Mouse (Mus musculus) intestine, postnatal 0 days (tissue): ENCODE measurements around the gene Fam3a. TPM values are rescaled to one million over a fixed set of nuclear protein-coding genes. Genes with fewer than 3 reads are reported as not detected.
A peak's percentile ranks its signal among the peaks of the same experiment; 100 is the strongest.

Source experiments
- ATAC-seq: fragments of 200-750 bp; cut with Nextera tagmentation; 2 replicates; pipeline ENCODE4 v1.8.0; 2017; ENCODE audit warnings: mild to moderate bottlenecking, moderate TSS enrichment, moderate library complexity
- H3K27ac ChIP-seq: fragments of 300-500 bp; sonication (generic); 2 replicates; pipeline ENCODE4 v1.5.1; 2014; ENCODE audit warnings: mild to moderate bottlenecking, low read depth, low read length, moderate library complexity
- H3K27me3 ChIP-seq: fragments of 300-500 bp; sonication (generic); replicated peaks from 2 replicates; pipeline ENCODE4 v1.6.1; 2014; ENCODE audit warnings: low read length, mixed read lengths; ENCODE audit not compliant: control insufficient read depth, insufficient read depth
- H3K36me3 ChIP-seq: fragments of 300-500 bp; sonication (generic); 2 replicates; pipeline ENCODE4 v1.6.1; 2014; ENCODE audit warnings: mild to moderate bottlenecking, moderate library complexity; ENCODE audit not compliant: control insufficient read depth, insufficient read depth
- H3K4me1 ChIP-seq: fragments of 300-500 bp; sonication (generic); replicated peaks from 2 replicates; pipeline ENCODE4 v1.6.1; 2014; ENCODE audit warnings: antibody characterized with exemption, low read length, mixed read lengths; ENCODE audit not compliant: control insufficient read depth, insufficient read depth
- H3K4me2 ChIP-seq: fragments of 300-500 bp; sonication (generic); replicated peaks from 2 replicates; pipeline ENCODE4 v1.6.1; 2014; ENCODE audit warnings: low read depth, mild to moderate bottlenecking, moderate library complexity
- H3K4me3 ChIP-seq: fragments of 300-500 bp; sonication (generic); 2 replicates; pipeline ENCODE4 v1.5.1; 2014; ENCODE audit warnings: low read depth, low read length
- H3K9ac ChIP-seq: fragments of 300-500 bp; sonication (generic); 2 replicates; pipeline ENCODE4 v1.6.1; 2014; ENCODE audit warnings: mild to moderate bottlenecking, low read depth, low read length
- H3K9me3 ChIP-seq: fragments of 300-500 bp; sonication (generic); 2 replicates; pipeline ENCODE4 v1.6.1; 2016; ENCODE audit warnings: mixed run types; ENCODE audit not compliant: control insufficient read depth
- CTCF ChIP-seq: sonication (generic); IDR thresholded peaks from 2 replicates; pipeline ENCODE4 v1.5.1; 2016; ENCODE audit warnings: low read depth, mild to moderate bottlenecking, control low read depth, antibody characterized with exemption, moderate library complexity
- WGBS: fragments of 180-500 bp; shearing (Covaris S2); extraction: QIAGEN DNeasy Blood & Tissue Kit; methylation state at CpG from one replicate; pipeline ENCODE4 v1.1.7; 2014; 5-methylcytosine and 5-hydroxymethylcytosine counted together
- polyA plus RNA-seq: library from polyadenylated mRNA; unstranded; fragments of >200 nt; fragmentation: Nextera tagmentation; extraction: Ambion mirVana; gene quantifications from 2 replicates; pipeline ENCODE4 v1.2.1, GENCODE M21; 2015

Fam3a gene
- polyA plus RNA-seq, 1 experiment from 2014 or later, result 22.0 TPM

GRCm38 (mm10) chrX:74425195-74425594 lies 32.1 kb upstream of the Fam3a start:
- Histone ChIP-seq H3K27me3 (no peaks in the 10 kb centered on the region), H3K9ac (no peak overlapping the region), H3K4me1 (no peaks in the 10 kb centered on the region), H3K4me2 (no peak overlapping the region), H3K4me3 (no peak overlapping the region), H3K27ac (no peak overlapping the region), H3K36me3 (no peaks in the 10 kb centered on the region), H3K9me3 (no peaks in the 10 kb centered on the region)
- WGBS, result 74% methylated on average over 4 of the region's 4 CpGs
- ATAC-seq, result no peak
- no peak for TF ChIP-seq CTCF

GRCm38 (mm10) chrX:74424443-74424842 lies 31.4 kb upstream of the Fam3a start:
- no peak overlapping the region for H3K27ac ChIP-seq

GRCm38 (mm10) chrX:74413377-74413776 lies 20.3 kb upstream of the Fam3a start:
- Histone ChIP-seq H3K4me1 (no peaks in the 10 kb centered on the region), H3K9ac (no peak overlapping the region), H3K27ac (no peak overlapping the region), H3K4me2 (no peak overlapping the region), H3K4me3 (no peak overlapping the region), H3K27me3 (no peaks in the 10 kb centered on the region), H3K36me3 (no peaks in the 10 kb centered on the region), H3K9me3 (no peaks in the 10 kb centered on the region)
- TF ChIP-seq CTCF, result peak; percentile 96
- ATAC-seq, result peak; percentile 56; the same call in 1 of the 2 replicates

More at GRCm38 (mm10) chrX:74424443-74424842, 31.4 kb upstream of the Fam3a start:
- ATAC-seq, result peak; percentile 36; the same call in 1 of the 2 replicates
- Histone ChIP-seq H3K4me1 (no peaks in the 10 kb centered on the region), H3K27me3 (no peaks in the 10 kb centered on the region), H3K36me3 (no peaks in the 10 kb centered on the region), H3K9me3 (no peaks in the 10 kb centered on the region), H3K4me2 (no peak overlapping the region), H3K9ac (no peak overlapping the region), H3K4me3 (no peak overlapping the region)
- TF ChIP-seq CTCF, result no peak

- 49% methylated on average over 2 of the region's 2 CpGs for WGBS
- no peaks in the 10 kb centered on the region for H3K27me3 ChIP-seq
- ATAC-seq, result no peak
Observed at GRCm38 (mm10) chrX:74408340-74408739, 15.3 kb upstream of the Fam3a start.

GRCm38 (mm10) chrX:74400136-74400535 lies 7.1 kb upstream of the Fam3a start:
- H3K27me3 ChIP-seq, result no peaks in the 10 kb centered on the region
- WGBS, result 80% methylated on average over 3 of the region's 3 CpGs
- TF ChIP-seq CTCF, result no peak

More at GRCm38 (mm10) chrX:74408340-74408739, 15.3 kb upstream of the Fam3a start:
- Histone ChIP-seq H3K4me2 (no peak overlapping the region), H3K4me1 (no peaks in the 10 kb centered on the region), H3K4me3 (no peak overlapping the region), H3K9me3 (no peaks in the 10 kb centered on the region), H3K27ac (no peak overlapping the region), H3K36me3 (no peaks in the 10 kb centered on the region), H3K9ac (no peak overlapping the region)
- no peak for TF ChIP-seq CTCF

GRCm38 (mm10) chrX:74388153-74388552 lies 4.9 kb downstream of the Fam3a start:
- no peaks in the 10 kb centered on the region for H3K27me3 ChIP-seq
- no peak overlapping the region for H3K27ac ChIP-seq
- no peak overlapping the region for H3K4me3 ChIP-seq
- H3K36me3 ChIP-seq, result 0 out of 2 replicates have a peak, but pooled peaks cover 2% of the 10 kb centered on the region
- H3K4me1 ChIP-seq, result no peaks in the 10 kb centered on the region
- ATAC-seq, result no peak
- no peak overlapping the region for H3K9ac ChIP-seq
- no peaks in the 10 kb centered on the region for H3K9me3 ChIP-seq
- no peak for TF ChIP-seq CTCF
- H3K4me2 ChIP-seq, result no peak overlapping the region

More at GRCm38 (mm10) chrX:74400136-74400535, 7.1 kb upstream of the Fam3a start:
- ATAC-seq, result no peak
- Histone ChIP-seq H3K36me3 (no peaks in the 10 kb centered on the region), H3K9me3 (no peaks in the 10 kb centered on the region), H3K4me1 (no peaks in the 10 kb centered on the region), H3K4me3 (no peak overlapping the region), H3K4me2 (no peak overlapping the region), H3K27ac (no peak overlapping the region), H3K9ac (no peak overlapping the region)

GRCm38 (mm10) chrX:74384451-74384850 lies 8.6 kb downstream of the Fam3a start:
- Histone ChIP-seq H3K9me3 (no peaks in the 10 kb centered on the region), H3K4me1 (no peaks in the 10 kb centered on the region), H3K27ac (no peak overlapping the region), H3K36me3 (no peaks in the 10 kb centered on the region), H3K9ac (no peak overlapping the region), H3K27me3 (no peaks in the 10 kb centered on the region), H3K4me2 (no peak overlapping the region), H3K4me3 (no peak overlapping the region)
- no peak for TF ChIP-seq CTCF
- 80% methylated on average over 2 of the region's 2 CpGs for whole genome bisulfite sequencing
- no peak for ATAC-seq
